Mouse (Mus musculus) heart, embryonic 11.5 days (tissue): ENCODE data around the gene Sdr39u1. TPM values are rescaled to one million over a fixed set of nuclear protein-coding genes. Genes with fewer than 3 reads are reported as not detected.

Experiments used
- ATAC-seq: fragments of 200-750 bp; cut with Nextera tagmentation; replicated peaks from 2 replicates; pipeline ENCODE4 v1.8.0; 2017; ENCODE audit warnings: moderate library complexity; ENCODE audit not compliant: insufficient number of reproducible peaks, low FRiP score, low TSS enrichment
- H3K27ac ChIP-seq: fragments of 300-500 bp; sonication (generic); 2 replicates; pipeline ENCODE4 v1.5.1; 2014; ENCODE audit warnings: mild to moderate bottlenecking, low read depth, low read length
- H3K27me3 ChIP-seq: fragments of 300-500 bp; sonication (generic); 2 replicates; pipeline ENCODE4 v1.6.1; 2014; ENCODE audit warnings: mild to moderate bottlenecking, low read length, mixed read lengths; ENCODE audit not compliant: control insufficient read depth, insufficient read depth
- H3K36me3 ChIP-seq: fragments of 300-500 bp; sonication (generic); 2 replicates; pipeline ENCODE4 v1.6.1; 2014; ENCODE audit warnings: mild to moderate bottlenecking, low read length, moderate library complexity, mixed read lengths; ENCODE audit not compliant: control insufficient read depth, insufficient read depth
- H3K4me1 ChIP-seq: fragments of 300-500 bp; sonication (generic); 2 replicates; pipeline ENCODE4 v1.6.1; 2014; ENCODE audit warnings: low read length; ENCODE audit not compliant: control insufficient read depth, insufficient read depth
- H3K4me2 ChIP-seq: fragments of 300-500 bp; sonication (generic); 2 replicates; pipeline ENCODE4 v1.6.1; 2014; ENCODE audit warnings: mild to moderate bottlenecking, moderate library complexity
- H3K4me3 ChIP-seq: fragments of 300-500 bp; sonication (generic); 2 replicates; pipeline ENCODE4 v1.5.1; 2014; ENCODE audit warnings: low read depth, low read length
- H3K9ac ChIP-seq: fragments of 300-500 bp; sonication (generic); 2 replicates; pipeline ENCODE4 v1.6.1; 2014; ENCODE audit warnings: mild to moderate bottlenecking, low read depth, low read length, moderate library complexity
- H3K9me3 ChIP-seq: fragments of 300-500 bp; sonication (generic); replicated peaks from 2 replicates; pipeline ENCODE4 v1.6.1; 2016; ENCODE audit warnings: low read length; ENCODE audit not compliant: control insufficient read depth
- WGBS: fragments of 180-500 bp; shearing (Covaris S2); extraction: QIAGEN DNeasy Blood & Tissue Kit; methylation state at CpG from one replicate; pipeline ENCODE4 v1.1.7; 2014; ENCODE audit not compliant: insufficient replicate concordance; 5-methylcytosine and 5-hydroxymethylcytosine counted together
- polyA plus RNA-seq: library from polyadenylated mRNA; unstranded; fragments of >200 nt; fragmentation: Nextera tagmentation; extraction: Ambion mirVana; gene quantifications from 2 replicates; pipeline ENCODE4 v1.2.1, GENCODE M21; 2014

Sdr39u1 gene
- polyA plus RNA-seq, 1 experiment from 2014 or later = 36.9 TPM

DNA sequence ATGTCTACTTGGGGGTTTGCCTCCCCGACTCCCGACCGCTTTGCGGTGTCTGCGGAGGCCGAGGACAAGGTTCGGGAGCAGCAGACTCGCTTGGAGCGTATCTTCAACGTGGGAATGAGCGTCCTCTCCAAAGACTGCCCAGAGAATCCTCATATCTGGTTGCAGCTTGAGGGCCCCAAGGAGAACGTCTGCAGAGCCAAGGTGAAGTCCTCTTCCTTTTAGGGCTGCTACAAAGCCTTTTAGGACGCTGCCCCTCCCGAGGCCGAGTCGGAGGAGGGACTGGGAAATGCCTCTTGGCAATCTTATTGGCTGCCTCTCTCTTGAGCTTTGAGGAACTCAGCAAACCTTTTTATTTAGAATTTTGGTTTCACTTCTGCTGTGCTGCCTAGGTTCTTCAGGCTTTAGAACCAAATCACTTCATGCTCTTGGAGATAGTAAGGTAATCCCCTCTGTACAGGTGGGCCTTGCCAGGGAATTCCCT, 14.3 kb downstream of the Sdr39u1 start:
- H3K27ac ChIP-seq = peak overlapping the region; percentile 94

DNA sequence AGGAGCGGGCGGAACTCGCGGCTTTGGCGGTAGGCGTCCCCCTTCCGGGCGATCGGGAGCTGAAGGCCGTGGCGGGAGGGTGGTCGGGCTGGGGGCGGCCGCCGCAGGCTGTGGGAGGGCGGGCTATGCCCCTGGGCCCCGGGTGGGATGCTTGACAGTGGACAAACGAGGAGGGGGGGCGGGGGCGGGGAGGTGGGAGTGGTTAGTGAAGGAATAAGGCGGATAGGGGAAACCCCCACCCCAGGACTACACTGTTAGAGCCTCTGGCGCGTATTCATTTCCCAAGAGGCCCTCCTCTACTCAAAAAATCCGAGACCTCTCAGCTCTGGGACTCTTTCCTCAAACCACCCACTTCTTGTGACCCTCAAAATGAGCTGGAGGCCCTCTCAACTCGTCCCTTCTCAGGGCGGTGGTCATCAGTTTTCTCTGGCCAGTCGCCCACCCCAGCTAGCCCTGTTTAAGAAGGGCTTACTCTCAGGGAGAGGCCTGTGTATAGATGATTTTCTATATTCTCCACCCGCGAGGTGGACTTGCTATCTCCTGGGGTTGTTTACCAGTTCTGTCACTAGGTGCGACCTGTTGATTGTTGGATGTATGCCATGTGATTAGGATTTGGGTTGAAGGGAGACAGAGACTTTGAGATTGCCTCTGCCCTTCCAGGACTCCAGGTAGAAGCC, 14.8 kb downstream of the Sdr39u1 start:
- peaks cover 23% of the 10 kb centered on the region for H3K36me3 ChIP-seq
- peak overlapping the region; percentile 94 for H3K27ac ChIP-seq
- no peaks in the 10 kb centered on the region for H3K27me3 ChIP-seq
- H3K4me1 ChIP-seq = peaks cover 19% of the 10 kb centered on the region
- H3K4me3 ChIP-seq = peak overlapping the region; percentile 60
- H3K9me3 ChIP-seq = no peaks in the 10 kb centered on the region
- under 1% methylated on average over 19 of the region's 30 CpGs for WGBS
- H3K9ac ChIP-seq = peak overlapping the region; percentile 89
- peak; percentile 6; the same call in 1 of the 2 replicates for ATAC-seq
- peak overlapping the region; percentile 75 for H3K4me2 ChIP-seq

More for the DNA sequence above, 14.3 kb downstream of the Sdr39u1 start:
- Histone ChIP-seq H3K36me3 (peaks cover 23% of the 10 kb centered on the region), H3K9me3 (no peaks in the 10 kb centered on the region), H3K4me3 (peak overlapping the region; percentile 60), H3K4me1 (peaks cover 19% of the 10 kb centered on the region), H3K9ac (peak overlapping the region; percentile 89), H3K27me3 (no peaks in the 10 kb centered on the region), H3K4me2 (peak overlapping the region; percentile 75)
- ATAC-seq = no peak
- WGBS = 6% methylated on average over 16 of the region's 16 CpGs

DNA sequence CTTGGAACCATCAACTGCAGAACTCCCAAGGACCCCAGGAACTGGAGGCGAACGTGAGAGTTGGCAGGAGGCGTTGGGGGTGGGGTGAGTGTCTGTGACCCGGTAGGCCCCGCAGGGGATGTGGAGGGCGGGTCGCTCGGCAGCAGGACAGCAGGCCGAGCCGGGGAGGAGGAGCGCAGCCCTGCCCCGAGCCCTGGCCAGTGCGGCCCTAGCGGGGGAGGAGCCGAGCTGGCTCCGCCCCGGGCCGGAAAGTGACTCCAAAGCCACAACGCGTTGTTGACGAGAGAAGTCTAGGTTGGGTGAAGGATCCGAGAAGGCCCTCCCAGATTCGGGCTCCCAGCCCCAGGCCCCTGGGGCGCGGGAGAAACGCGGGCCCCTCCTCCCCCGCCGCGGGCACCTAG, 15.4 kb downstream of the Sdr39u1 start, which contains the start of gene Khnyn:
Gene Khnyn, plus strand, starts transcription at position 235 of the 401 bp plus-strand sequence.
- WGBS = under 1% methylated on average over 28 of the region's 30 CpGs
- peak within 1 kb of the TSS; percentile 60 for H3K4me3 ChIP-seq
- no peaks in the 10 kb centered on the region for H3K27me3 ChIP-seq
- peaks cover 19% of the 10 kb centered on the region for H3K4me1 ChIP-seq
- ATAC-seq = peak; percentile 95
- peak within 1 kb of the TSS; percentile 75 for H3K4me2 ChIP-seq
- peak within 1 kb of the TSS; percentile 94 for H3K27ac ChIP-seq
- peak within 1 kb of the TSS; percentile 89 for H3K9ac ChIP-seq
- peaks cover 19% of the 10 kb centered on the region for H3K36me3 ChIP-seq
- no peaks in the 10 kb centered on the region for H3K9me3 ChIP-seq

DNA sequence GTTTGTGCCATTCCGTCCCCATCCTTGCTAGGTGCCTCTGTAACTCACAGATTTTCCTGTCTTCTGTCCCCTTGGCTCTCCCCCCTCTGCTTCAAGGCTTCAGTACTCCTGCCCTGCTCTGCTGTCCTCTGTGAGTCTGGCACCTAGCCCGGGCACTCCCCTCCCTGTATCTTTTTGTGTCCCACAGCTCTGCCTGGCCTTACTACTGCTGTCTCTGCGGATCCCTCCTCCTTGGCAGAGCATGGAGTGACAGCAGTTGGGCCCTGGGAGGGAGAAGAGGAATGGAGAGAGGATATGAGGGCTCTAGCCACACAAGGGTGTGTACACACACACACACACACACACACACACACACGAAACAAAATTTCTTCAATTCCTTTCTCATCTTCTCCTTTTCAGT, 15.9 kb downstream of the Sdr39u1 start, which contains the start of gene Cbln3:
Gene Cbln3, minus strand, starts transcription at position 227 of the 400 bp plus-strand sequence.
- Histone ChIP-seq H3K4me3 (peak within 1 kb of the TSS; percentile 60), H3K36me3 (peaks cover 14% of the 10 kb centered on the region), H3K27me3 (no peaks in the 10 kb centered on the region), H3K4me2 (peak within 1 kb of the TSS; percentile 75), H3K27ac (peak within 1 kb of the TSS; percentile 94), H3K9ac (peak within 1 kb of the TSS; percentile 89), H3K9me3 (no peaks in the 10 kb centered on the region), H3K4me1 (peaks cover 19% of the 10 kb centered on the region)
- 30% methylated on average over 4 of the region's 4 CpGs for WGBS
- ATAC-seq = no peak

DNA sequence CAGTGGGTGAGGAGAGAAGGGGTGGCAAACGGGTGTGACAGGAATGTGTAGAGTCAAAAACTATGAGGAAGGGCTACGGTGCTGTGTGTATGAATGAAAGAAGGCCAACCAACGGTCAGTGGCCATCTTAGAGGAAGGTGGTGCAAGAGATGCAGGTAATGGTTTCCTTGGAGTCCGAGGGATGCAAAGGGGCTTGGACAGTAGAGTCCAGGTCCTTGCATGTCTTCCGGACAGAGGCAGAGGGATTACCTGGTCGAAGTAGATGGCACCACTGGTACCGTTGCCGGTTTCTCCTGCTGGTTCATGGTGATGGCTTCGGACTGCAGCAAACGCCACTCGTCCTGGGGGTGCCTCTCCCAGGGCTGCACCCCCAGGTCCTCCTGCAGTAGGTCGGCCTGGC, 16.4 kb downstream of the Sdr39u1 start:
- Histone ChIP-seq H3K4me3 (no peak overlapping the region), H3K9ac (peak overlapping the region; percentile 49; the same call in 1 of the 2 replicates), H3K27me3 (no peaks in the 10 kb centered on the region), H3K9me3 (no peaks in the 10 kb centered on the region), H3K4me2 (peak overlapping the region; percentile 75; the same call in 1 of the 2 replicates), H3K27ac (no peak overlapping the region), H3K36me3 (peaks cover 10% of the 10 kb centered on the region), H3K4me1 (peaks cover 19% of the 10 kb centered on the region)
- ATAC-seq = no peak
- WGBS = 90% methylated on average over 12 of the region's 12 CpGs

DNA sequence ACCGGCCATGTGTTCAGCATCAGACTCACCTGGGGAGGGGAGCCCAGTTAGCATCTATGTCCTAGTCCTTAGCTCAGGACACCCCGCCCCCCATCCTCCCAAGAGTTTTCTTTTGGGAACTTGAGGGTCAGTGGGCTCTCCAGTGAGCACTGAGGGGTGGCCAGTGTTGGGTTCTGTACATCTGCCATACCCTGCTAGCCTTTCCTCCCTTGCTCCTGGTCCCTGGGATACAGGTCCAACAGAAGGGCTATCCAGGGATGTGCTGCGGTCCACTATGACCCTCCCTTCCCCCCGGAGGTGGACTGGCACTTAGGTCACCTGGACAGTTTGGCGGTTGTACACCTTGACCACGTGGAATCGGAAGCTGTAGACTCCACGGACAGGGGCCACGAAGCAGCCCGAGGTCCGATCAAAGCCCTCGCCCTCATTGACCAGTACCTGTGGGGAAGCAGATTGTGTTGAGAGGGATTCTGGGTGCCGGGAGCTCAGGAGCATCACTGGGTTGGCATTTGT, 16.9 kb downstream of the Sdr39u1 start:
- Histone ChIP-seq H3K27ac (no peak overlapping the region), H3K4me2 (no peak overlapping the region), H3K9ac (0 out of 2 replicates have a peak overlapping the region, but pooled peaks have one; percentile 17), H3K9me3 (no peaks in the 10 kb centered on the region), H3K27me3 (no peaks in the 10 kb centered on the region), H3K4me1 (peaks cover 19% of the 10 kb centered on the region), H3K4me3 (no peak overlapping the region), H3K36me3 (peaks cover 8% of the 10 kb centered on the region)
- WGBS = 88% methylated on average over 13 of the region's 13 CpGs
- no peak for ATAC-seq

DNA sequence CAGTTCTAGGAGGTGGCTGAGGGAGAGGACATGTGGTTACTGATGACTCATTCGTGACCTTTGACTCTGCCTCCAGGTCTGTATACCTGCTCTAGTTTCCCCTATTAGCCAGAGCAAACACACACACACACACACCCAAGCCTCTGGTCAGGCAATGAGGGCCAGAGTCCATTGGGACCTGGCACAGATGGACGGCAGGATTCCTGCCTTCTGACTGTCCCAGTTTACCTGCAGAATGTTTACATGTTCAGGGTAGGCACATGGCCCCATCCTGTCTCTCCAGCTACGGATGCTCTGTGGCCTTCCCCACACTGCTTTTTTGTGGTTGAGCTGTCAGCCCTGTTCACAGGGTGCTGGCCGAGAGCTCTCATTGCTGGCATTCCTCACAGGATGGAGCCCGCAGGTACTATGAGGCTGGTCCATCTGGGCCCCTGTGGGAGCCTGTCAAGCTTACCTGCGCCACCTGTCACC, 17.9 kb downstream of the Sdr39u1 start:
- 58% methylated on average over 6 of the region's 6 CpGs for WGBS
- ATAC-seq = no peak
- no peaks in the 10 kb centered on the region for H3K9me3 ChIP-seq
- no peak overlapping the region for H3K4me3 ChIP-seq
- H3K27ac ChIP-seq = no peak overlapping the region
- no peak overlapping the region for H3K4me2 ChIP-seq
- no peak overlapping the region for H3K9ac ChIP-seq
- H3K36me3 ChIP-seq = no peaks in the 10 kb centered on the region
- no peaks in the 10 kb centered on the region for H3K27me3 ChIP-seq
- peaks cover 23% of the 10 kb centered on the region for H3K4me1 ChIP-seq

DNA sequence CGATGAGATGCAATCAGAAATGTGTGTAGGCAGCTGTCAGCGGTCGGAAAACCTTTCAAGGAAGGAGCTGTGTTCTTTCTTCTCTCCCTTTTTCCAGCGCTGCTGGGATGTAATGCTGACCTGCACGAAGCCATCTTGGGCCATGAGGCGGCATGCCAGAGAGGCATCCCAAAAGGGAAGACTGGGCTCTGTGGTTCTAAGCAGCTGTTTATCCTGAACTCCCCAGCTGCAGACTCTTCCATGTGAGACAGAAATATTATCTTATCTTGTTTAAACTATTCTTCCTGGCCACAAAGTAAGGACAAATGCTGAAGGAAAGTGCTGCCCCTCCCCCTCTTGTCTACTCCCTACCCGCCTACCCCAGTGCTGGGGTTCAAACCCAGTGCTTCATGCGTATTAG, 19.1 kb downstream of the Sdr39u1 start:
- no peak overlapping the region for H3K27ac ChIP-seq
- H3K9ac ChIP-seq = no peak overlapping the region
- H3K4me3 ChIP-seq = no peak overlapping the region
- no peaks in the 10 kb centered on the region for H3K36me3 ChIP-seq
- no peak overlapping the region for H3K4me2 ChIP-seq
- no peaks in the 10 kb centered on the region for H3K9me3 ChIP-seq
- 70% methylated on average over 8 of the region's 8 CpGs for WGBS
- H3K27me3 ChIP-seq = no peaks in the 10 kb centered on the region
- H3K4me1 ChIP-seq = peaks cover 16% of the 10 kb centered on the region
- ATAC-seq = no peak
